Mouse (Mus musculus): Measurements from ENCODE around the gene Pigu. TPM values are rescaled to one million over a fixed set of nuclear protein-coding genes. Genes with fewer than 3 reads are reported as not detected.

Pigu gene
- total and polyA plus RNA-seq, 2 experiments, result 9.3 to 24.0 TPM

GRCm38 (mm10) chr2:155265526-155265925 is 91.7 kb downstream of the Pigu start:
- no peak overlapping the region for H3K27ac ChIP-seq (replicated peaks; ENCODE audit: insufficient read depth, low read depth, low read length)
- WGBS, result 96% methylated on average over 6 of the region's 6 CpGs
- no peak for TF ChIP-seq CTCF (IDR thresholded peaks at IDR 0.05; ENCODE audit: low read depth, low read length)
- TF ChIP-seq POLR2A (IDR thresholded peaks at IDR 0.05; ENCODE audit: extremely low read depth, insufficient read depth, low read length), result no peak

GRCm38 (mm10) chr2:155249588-155249987 is 107.6 kb downstream of the Pigu start:
- Histone ChIP-seq H3K36me3 (ENCODE audit: control insufficient read depth, insufficient read depth, low read length) (peaks cover 47% of the 10 kb centered on the region), H3K27ac (replicated peaks; ENCODE audit: insufficient read depth, low read depth, low read length) (no peak overlapping the region), H3K27me3 (ENCODE audit: control insufficient read depth, insufficient read depth, low read length) (no peaks in the 10 kb centered on the region), H3K9ac (ENCODE audit: low read depth, low read length) (no peak overlapping the region), H3K4me1 (ENCODE audit: control insufficient read depth, insufficient read depth, low read length) (no peaks in the 10 kb centered on the region), H3K4me3 (ENCODE audit: insufficient read depth, low read depth, low read length) (no peak overlapping the region), H3K79me2 (ENCODE audit: control insufficient read depth, insufficient read depth, low read length) (no peaks in the 10 kb centered on the region)
- DNase-seq (ENCODE audit: extremely low read depth, low read depth, low spot score), result no peak
- 84% methylated on average over 5 of the region's 5 CpGs for WGBS
- TF ChIP-seq POLR2A (IDR thresholded peaks at IDR 0.05; ENCODE audit: extremely low read depth, insufficient read depth, low read length), result no peak
- TF ChIP-seq CTCF (IDR thresholded peaks at IDR 0.05; ENCODE audit: low read depth, low read length), result no peak

More at GRCm38 (mm10) chr2:155265526-155265925, 91.7 kb downstream of the Pigu start:
- no peaks in the 10 kb centered on the region for H3K36me3 ChIP-seq (ENCODE audit: control insufficient read depth, insufficient read depth, low read length)
- DNase-seq (ENCODE audit: extremely low read depth, low read depth, low spot score), result no peak
- H3K9ac ChIP-seq (ENCODE audit: low read depth, low read length), result no peak overlapping the region
- peaks cover 3% of the 10 kb centered on the region; the same call in 1 of the 2 replicates for H3K4me1 ChIP-seq (ENCODE audit: control insufficient read depth, insufficient read depth, low read length)
- H3K27me3 ChIP-seq (ENCODE audit: control insufficient read depth, insufficient read depth, low read length), result no peaks in the 10 kb centered on the region
- no peak overlapping the region for H3K4me3 ChIP-seq (ENCODE audit: insufficient read depth, low read depth, low read length)
- H3K79me2 ChIP-seq (ENCODE audit: control insufficient read depth, insufficient read depth, low read length), result no peaks in the 10 kb centered on the region

DNA sequence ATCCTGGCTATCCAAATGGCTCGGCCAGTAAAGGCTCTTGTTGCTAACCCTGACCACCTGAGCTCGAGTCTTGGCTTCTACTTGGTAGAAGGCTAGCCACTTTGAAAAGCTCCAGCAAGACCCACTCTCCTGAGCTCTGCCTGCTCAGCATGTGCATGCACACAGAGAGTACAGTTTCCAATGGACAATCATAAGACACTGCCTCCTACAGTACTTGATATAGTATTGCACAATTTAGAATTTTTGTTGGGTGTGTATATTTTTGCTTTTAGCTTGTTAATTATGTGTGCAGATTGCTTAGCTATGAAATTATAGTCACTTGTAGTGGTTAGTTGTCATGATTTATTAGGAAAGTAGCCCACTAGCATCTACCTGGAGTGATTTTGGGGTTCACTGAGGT is 108.5 kb downstream of the Pigu start:
- Histone ChIP-seq H3K36me3 (ENCODE audit: control insufficient read depth, insufficient read depth, low read length) (peaks cover 50% of the 10 kb centered on the region), H3K9ac (ENCODE audit: low read depth, low read length) (no peak overlapping the region), H3K4me3 (ENCODE audit: insufficient read depth, low read depth, low read length) (no peak overlapping the region), H3K27ac (replicated peaks; ENCODE audit: insufficient read depth, low read depth, low read length) (no peak overlapping the region), H3K4me1 (ENCODE audit: control insufficient read depth, insufficient read depth, low read length) (no peaks in the 10 kb centered on the region), H3K79me2 (ENCODE audit: control insufficient read depth, insufficient read depth, low read length) (no peaks in the 10 kb centered on the region), H3K27me3 (ENCODE audit: control insufficient read depth, insufficient read depth, low read length) (no peaks in the 10 kb centered on the region)
- TF ChIP-seq CTCF (IDR thresholded peaks at IDR 0.05; ENCODE audit: low read depth, low read length), result no peak
- no peak for TF ChIP-seq POLR2A (IDR thresholded peaks at IDR 0.05; ENCODE audit: extremely low read depth, insufficient read depth, low read length)
- WGBS, result 86% methylated on average over 2 of the region's 2 CpGs
- no peak for DNase-seq (ENCODE audit: extremely low read depth, low read depth, low spot score)

GRCm38 (mm10) chr2:155248206-155248605 is 109.0 kb downstream of the Pigu start:
- no peak for DNase-seq (ENCODE audit: extremely low read depth, low read depth, low spot score)

DNA sequence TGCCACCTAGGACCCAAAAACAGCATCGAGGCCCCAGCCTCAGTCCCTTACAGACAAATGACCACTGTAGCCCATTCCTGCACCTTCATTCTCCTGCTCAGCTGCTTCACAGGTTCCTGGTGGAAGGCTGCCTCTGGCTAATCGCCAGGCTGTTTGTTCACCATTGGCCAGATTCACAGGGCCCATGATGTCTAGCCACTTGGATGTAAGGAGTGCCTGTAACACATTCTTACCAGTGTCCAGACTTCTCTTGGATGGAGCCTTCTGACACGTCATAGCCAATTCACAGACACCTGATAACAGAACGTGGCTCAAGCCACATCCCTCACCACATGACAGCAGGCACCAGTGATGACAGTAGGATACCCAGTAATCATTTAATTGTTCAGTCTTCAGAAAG is 111.0 kb downstream of the Pigu start:
- DNase-seq (ENCODE audit: extremely low read depth, low read depth, low spot score), result no peak

More at GRCm38 (mm10) chr2:155248206-155248605, 109.0 kb downstream of the Pigu start:
- H3K27me3 ChIP-seq (ENCODE audit: control insufficient read depth, insufficient read depth, low read length), result no peaks in the 10 kb centered on the region
- H3K36me3 ChIP-seq (ENCODE audit: control insufficient read depth, insufficient read depth, low read length), result peaks cover 50% of the 10 kb centered on the region
- WGBS, result 85% methylated on average over 1 of the region's 1 CpGs
- TF ChIP-seq POLR2A (IDR thresholded peaks at IDR 0.05; ENCODE audit: extremely low read depth, insufficient read depth, low read length) (no peak), CTCF (IDR thresholded peaks at IDR 0.05; ENCODE audit: low read depth, low read length) (no peak)
- no peak overlapping the region for H3K27ac ChIP-seq (replicated peaks; ENCODE audit: insufficient read depth, low read depth, low read length)
- no peaks in the 10 kb centered on the region for H3K79me2 ChIP-seq (ENCODE audit: control insufficient read depth, insufficient read depth, low read length)
- H3K9ac ChIP-seq (ENCODE audit: low read depth, low read length), result no peak overlapping the region
- H3K4me1 ChIP-seq (ENCODE audit: control insufficient read depth, insufficient read depth, low read length), result no peaks in the 10 kb centered on the region
- H3K4me3 ChIP-seq (ENCODE audit: insufficient read depth, low read depth, low read length), result no peak overlapping the region

DNA sequence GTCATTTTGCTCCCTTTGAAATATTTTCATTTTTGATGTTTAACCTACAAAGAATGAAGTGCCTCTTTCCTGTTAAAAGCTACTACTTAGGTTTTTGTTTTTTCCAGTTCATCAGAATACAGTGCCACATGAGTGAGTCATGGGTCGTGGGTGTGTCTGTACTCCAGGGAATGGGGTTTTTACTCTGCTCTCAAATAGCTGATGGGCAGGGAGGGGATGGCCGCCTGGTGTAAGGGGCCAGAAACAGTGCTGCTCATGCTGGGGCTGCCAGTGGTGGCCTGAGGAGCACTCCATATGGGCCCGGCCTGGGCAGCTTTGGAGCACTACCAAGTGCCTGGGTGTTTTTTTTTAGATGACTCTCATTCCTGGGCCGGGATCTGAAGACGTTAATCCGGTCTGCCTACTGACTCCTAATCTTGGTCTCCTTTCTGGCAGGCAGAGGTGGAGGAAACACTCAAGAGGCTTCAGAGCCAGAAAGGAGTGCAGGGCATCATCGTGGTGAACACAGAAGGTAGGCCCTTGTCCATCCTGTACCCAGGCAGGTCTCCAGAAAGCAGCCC is 114.9 kb downstream of the Pigu start:
- Histone ChIP-seq H3K27ac (replicated peaks; ENCODE audit: insufficient read depth, low read depth, low read length) (no peak overlapping the region), H3K4me3 (ENCODE audit: insufficient read depth, low read depth, low read length) (no peak overlapping the region), H3K79me2 (ENCODE audit: control insufficient read depth, insufficient read depth, low read length) (peaks cover 12% of the 10 kb centered on the region), H3K9ac (ENCODE audit: low read depth, low read length) (no peak overlapping the region), H3K27me3 (ENCODE audit: control insufficient read depth, insufficient read depth, low read length) (no peaks in the 10 kb centered on the region), H3K4me1 (ENCODE audit: control insufficient read depth, insufficient read depth, low read length) (peaks cover 12% of the 10 kb centered on the region), H3K36me3 (ENCODE audit: control insufficient read depth, insufficient read depth, low read length) (peaks cover 17% of the 10 kb centered on the region; the same call in 1 of the 2 replicates)
- DNase-seq (ENCODE audit: extremely low read depth, low read depth, low spot score), result no peak
- TF ChIP-seq POLR2A (IDR thresholded peaks at IDR 0.05; ENCODE audit: extremely low read depth, insufficient read depth, low read length) (no peak), CTCF (IDR thresholded peaks at IDR 0.05; ENCODE audit: low read depth, low read length) (no peak)
- WGBS, result 87% methylated on average over 7 of the region's 7 CpGs

More for the DNA sequence above, 111.0 kb downstream of the Pigu start:
- Histone ChIP-seq H3K79me2 (ENCODE audit: control insufficient read depth, insufficient read depth, low read length) (peaks cover 4% of the 10 kb centered on the region; the same call in 1 of the 2 replicates), H3K27ac (replicated peaks; ENCODE audit: insufficient read depth, low read depth, low read length) (no peak overlapping the region), H3K9ac (ENCODE audit: low read depth, low read length) (no peak overlapping the region), H3K27me3 (ENCODE audit: control insufficient read depth, insufficient read depth, low read length) (no peaks in the 10 kb centered on the region), H3K36me3 (ENCODE audit: control insufficient read depth, insufficient read depth, low read length) (peaks cover 46% of the 10 kb centered on the region), H3K4me3 (ENCODE audit: insufficient read depth, low read depth, low read length) (no peak overlapping the region), H3K4me1 (ENCODE audit: control insufficient read depth, insufficient read depth, low read length) (peaks cover 2% of the 10 kb centered on the region; the same call in 1 of the 2 replicates)
- TF ChIP-seq CTCF (IDR thresholded peaks at IDR 0.05; ENCODE audit: low read depth, low read length) (no peak), POLR2A (IDR thresholded peaks at IDR 0.05; ENCODE audit: extremely low read depth, insufficient read depth, low read length) (no peak)
- WGBS, result 94% methylated on average over 4 of the region's 4 CpGs
